Mouse (Mus musculus) frontal cortex, adult (tissue): ENCODE measurements around the gene Olfr646.

Experiments used
- ATAC-seq: cut with Nextera tagmentation; 2 replicates; pipeline ENCODE4 v1.9.2; 2017; ENCODE audit warnings: mild to moderate bottlenecking, moderate library complexity, mixed read lengths; ENCODE audit not compliant: low TSS enrichment

Gene Olfr646

GRCm38 (mm10) chr7:104104757-104104972 lies at the start of gene Olfr646:
Gene Olfr646, plus strand, starts transcription at chr7:104104873.
- no peak for ATAC-seq

- no peak for ATAC-seq
Observed at GRCm38 (mm10) chr7:104059215-104059614, 45.5 kb upstream of the Olfr646 start.

GRCm38 (mm10) chr7:104061345-104061744 lies 43.3 kb upstream of the Olfr646 start, which contains the start of gene 4930516K23Rik:
Gene 4930516K23Rik, minus strand, starts transcription at chr7:104061445.
- ATAC-seq, result no peak

GRCm38 (mm10) chr7:104071769-104072168 lies 32.9 kb upstream of the Olfr646 start, which contains the start of gene Olfr644:
Gene Olfr644, minus strand, starts transcription at chr7:104071869.
- ATAC-seq, result no peak

- no peak for ATAC-seq
Observed at GRCm38 (mm10) chr7:104085365-104085764, 19.3 kb upstream of the Olfr646 start, which contains the start of gene Olfr645. Gene Olfr645, minus strand, starts transcription at chr7:104085465.

- ATAC-seq, result no peak
Observed at GRCm38 (mm10) chr7:104103913-104104756, 538 bp upstream of the Olfr646 start.

GRCm38 (mm10) chr7:104129726-104130125 lies 25.1 kb downstream of the Olfr646 start, which contains the start of gene Ubqln5:
Gene Ubqln5, minus strand, starts transcription at chr7:104129826.
- no peak for ATAC-seq

- ATAC-seq, result no peak
Observed at GRCm38 (mm10) chr7:104137305-104137704, 32.6 kb downstream of the Olfr646 start, which contains the start of gene Olfr643. Gene Olfr643, minus strand, starts transcription at chr7:104137405.

GRCm38 (mm10) chr7:104143179-104143578 lies 38.5 kb downstream of the Olfr646 start, which contains the start of gene Ubqln3:
Gene Ubqln3, minus strand, starts transcription at chr7:104143279.
- no peak for ATAC-seq

- ATAC-seq, result no peak
Observed at GRCm38 (mm10) chr7:104150456-104150855, 45.8 kb downstream of the Olfr646 start, which contains the start of gene Ubqlnl. Gene Ubqlnl, minus strand, starts transcription at chr7:104150556.
